8 mouse cellular contexts compared by ENCODE assay signal in the genomic region with DNA sequence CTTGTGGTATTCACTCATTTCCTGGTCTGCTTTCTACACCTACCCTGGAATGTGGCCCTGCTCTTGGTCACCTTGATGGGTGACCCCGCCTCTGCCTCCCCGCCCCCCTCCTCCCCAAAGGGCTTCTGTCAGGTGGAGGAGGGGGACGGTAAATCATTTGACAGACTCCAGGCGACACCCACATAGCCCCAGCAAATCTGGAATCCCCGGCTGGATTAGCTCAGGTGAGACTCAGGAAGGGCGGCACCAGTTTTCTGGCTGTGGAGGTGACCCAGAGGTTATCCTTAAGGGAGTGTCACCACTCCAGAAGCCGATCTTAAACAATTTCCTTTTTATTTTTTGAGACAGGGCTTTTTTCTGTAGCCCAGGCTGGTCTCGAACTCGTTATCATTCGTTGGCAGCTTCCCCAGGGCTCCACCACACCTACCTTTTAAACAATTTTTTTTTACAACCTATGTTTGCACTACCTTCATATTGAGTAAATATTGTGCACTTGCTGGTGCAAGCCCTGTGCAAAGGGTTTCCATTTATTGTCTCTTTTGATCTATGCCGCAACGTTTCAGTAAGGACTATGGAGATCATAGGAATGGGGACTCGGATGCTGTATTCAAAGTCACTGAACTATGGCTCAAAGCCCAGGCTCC. TPM values are rescaled to one million over a fixed set of nuclear protein-coding genes. Genes with fewer than 3 reads are reported as not detected.
DNase-seq lines count a peak whose midpoint lies in the region; ATAC-seq lines count a peak whose summit lies in the region.

No protein-coding gene starts in this region.

- WGBS in heart, embryonic 15.5 days, result 15% methylated on average over 13 of the region's 13 CpGs
- 19% methylated on average over 13 of the region's 13 CpGs for WGBS in midbrain, embryonic 13.5 days

- H3K4me2 ChIP-seq in heart, embryonic 15.5 days, result peak overlapping the region; percentile 64
- peak overlapping the region; percentile 98 for H3K4me2 ChIP-seq in midbrain, embryonic 13.5 days (replicated peaks)

- intact Hi-C loops in heart, postnatal 14 days (cut with DNase I), result loop anchor here (2.0 kb wide), 2 partner anchors 40 to 70 kb away; no protein-coding TSS in a partner anchor

- H3K27me3 ChIP-seq in heart, embryonic 15.5 days, result no peaks in the 10 kb centered on the region
- H3K27me3 ChIP-seq in midbrain, embryonic 13.5 days, result 0 out of 2 replicates have a peak, but pooled peaks cover under 1% of the 10 kb centered on the region

- H3K4me1 ChIP-seq in heart, embryonic 15.5 days (replicated peaks), result peaks cover 26% of the 10 kb centered on the region
- peaks cover 29% of the 10 kb centered on the region for H3K4me1 ChIP-seq in midbrain, embryonic 13.5 days (replicated peaks)

- peak overlapping the region; percentile 99 for H3K9ac ChIP-seq in heart, embryonic 15.5 days
- peak overlapping the region; percentile 90 for H3K9ac ChIP-seq in midbrain, embryonic 13.5 days (replicated peaks)

- H3K36me3 ChIP-seq in heart, embryonic 15.5 days, result no peaks in the 10 kb centered on the region
- no peaks in the 10 kb centered on the region for H3K36me3 ChIP-seq in midbrain, embryonic 13.5 days

- peak; percentile 93 for DNase-seq in heart, adult 11 months
- DNase-seq in heart, postnatal 14 days, result no peak
- peak; percentile 61 for DNase-seq in R1 (ENCODE audit: low read depth, low spot score)
- DNase-seq in kidney, postnatal 36 days, result peak; percentile 55 to 57
- no peak for DNase-seq in adrenal gland, adult 18-20 months (ENCODE audit: low spot score in 2 of 2)

- peak overlapping the region; percentile 87 for H3K4me3 ChIP-seq in heart, embryonic 15.5 days
- peak overlapping the region; percentile 81 for H3K4me3 ChIP-seq in midbrain, embryonic 13.5 days (replicated peaks)

- ATAC-seq in heart, embryonic 15.5 days (replicated peaks; ENCODE audit: insufficient number of reproducible peaks, insufficient read depth, low FRiP score, low read depth), result no peak
- peak; percentile 26; the same call in 1 of the 2 replicates for ATAC-seq in midbrain, embryonic 13.5 days
- no peak for ATAC-seq in granulocyte monocyte progenitor cell, adult 5-6 weeks (replicated peaks; ENCODE audit: poor library complexity, severe bottlenecking)

- H3K27ac ChIP-seq in heart, embryonic 15.5 days, result peak overlapping the region; percentile 95
- peak overlapping the region; percentile 93 for H3K27ac ChIP-seq in midbrain, embryonic 13.5 days

- H3K9me3 ChIP-seq in heart, embryonic 15.5 days (replicated peaks), result no peaks in the 10 kb centered on the region
- no peaks in the 10 kb centered on the region for H3K9me3 ChIP-seq in midbrain, embryonic 13.5 days

RNA-seq across cellular contexts. Expression of gene Slk, which starts 0.8 kb away (rescaled TPM):
- total RNA-seq in heart, postnatal 14 days (2021), result 100 to 1,000 TPM; 103 TPM
- polyA plus RNA-seq in heart, embryonic 15.5 days (2015; fragmentation: Nextera tagmentation; extraction: Ambion mirVana), result 12.6 and 14.2 TPM in 2 replicates
- polyA plus RNA-seq in midbrain, embryonic 13.5 days (2015; fragmentation: Nextera tagmentation; extraction: Ambion mirVana), result 6.5 and 7.4 TPM in 2 replicates
- 10 to 100 TPM; 30.2 to 36.4 TPM for total RNA-seq in adrenal gland, adult 18-20 months (2021)
- total RNA-seq in granulocyte monocyte progenitor cell, adult 5-6 weeks (2014; fragmentation: Nextera tagmentation), result 98.3 and 101 TPM in 2 replicates
- 158 and 172 TPM in 2 replicates for total RNA-seq in granulocyte monocyte progenitor cell, adult 5-6 weeks (2017)

RNA-seq across cellular contexts. Expression of gene Stn1, which starts 41.4 kb away (rescaled TPM):
- total RNA-seq in heart, postnatal 14 days (2021), result 10 to 100 TPM; 17.3 to 17.8 TPM
- polyA plus RNA-seq in heart, embryonic 15.5 days (2015; fragmentation: Nextera tagmentation; extraction: Ambion mirVana), result 29.0 and 36.1 TPM in 2 replicates
- polyA plus RNA-seq in midbrain, embryonic 13.5 days (2015; fragmentation: Nextera tagmentation; extraction: Ambion mirVana), result 30.2 and 36.3 TPM in 2 replicates
- total RNA-seq in adrenal gland, adult 18-20 months (2021), result 1 to 10 TPM; 8.8 to 9.3 TPM
- 2.6 and 5.5 TPM in 2 replicates for total RNA-seq in granulocyte monocyte progenitor cell, adult 5-6 weeks (2014; fragmentation: Nextera tagmentation)
- total RNA-seq in granulocyte monocyte progenitor cell, adult 5-6 weeks (2017), result 5.5 and 7.1 TPM in 2 replicates

Comparison
In these comparisons a context has a peak if more than half of its experiments do, and no peak if none do; other contexts are left out.
1. DNase-seq: peak in heart, adult 11 months (single experiment), R1 (single experiment) and kidney, postnatal 36 days (2 of 2); none in heart, postnatal 14 days (0 of 2) and adrenal gland, adult 18-20 months (0 of 2).